Mouse (Mus musculus): ENCODE results near the gene Sox18. TPM values are rescaled to one million over a fixed set of nuclear protein-coding genes. Genes with fewer than 3 reads are reported as not detected.

The Sox18 gene
- total RNA-seq, 2 experiments from 2014 or later, result 10.5 to 12.7 TPM

- no peak for DNase-seq
Observed at GRCm38 (mm10) chr2:181680716-181681117, 9.3 kb upstream of the Sox18 start.

GRCm38 (mm10) chr2:181679951-181680715 is 8.7 kb upstream of the Sox18 start, which contains the start of gene Tcea2:
Gene Tcea2, plus strand, starts transcription at chr2:181680310.
- peak; percentile 73 for DNase-seq

GRCm38 (mm10) chr2:181678780-181679179 is 7.3 kb upstream of the Sox18 start:
- peak; percentile 76 for DNase-seq

- no peak for DNase-seq
Observed at GRCm38 (mm10) chr2:181677755-181678098, 6.3 kb upstream of the Sox18 start.

GRCm38 (mm10) chr2:181677096-181677754 is 5.8 kb upstream of the Sox18 start:
- DNase-seq, result peak; percentile 54

- no peak for DNase-seq
Observed at GRCm38 (mm10) chr2:181676424-181676823, 5.0 kb upstream of the Sox18 start.

- DNase-seq, result peak; percentile 77
Observed at GRCm38 (mm10) chr2:181675454-181675853, 4.0 kb upstream of the Sox18 start.

- DNase-seq, result no peak
Observed at GRCm38 (mm10) chr2:181674934-181675333, 3.5 kb upstream of the Sox18 start.

GRCm38 (mm10) chr2:181673501-181673900 is 2.1 kb upstream of the Sox18 start:
- no peak for DNase-seq

GRCm38 (mm10) chr2:181671984-181672383 is 544 bp upstream of the Sox18 start:
- no peak for DNase-seq

GRCm38 (mm10) chr2:181670913-181671311 is 528 bp downstream of the Sox18 start:
- DNase-seq, result no peak

GRCm38 (mm10) chr2:181670285-181670912 is 1.0 kb downstream of the Sox18 start:
- DNase-seq, result no peak

- peak; percentile 45 for DNase-seq
Observed at GRCm38 (mm10) chr2:181663298-181663630, 8.2 kb downstream of the Sox18 start.

- DNase-seq, result peak; percentile 38
Observed at GRCm38 (mm10) chr2:181662620-181663297, 8.7 kb downstream of the Sox18 start.

- peak; percentile 83 for DNase-seq
Observed at GRCm38 (mm10) chr2:181659609-181660055, 11.8 kb downstream of the Sox18 start.

GRCm38 (mm10) chr2:181658930-181659555 is 12.4 kb downstream of the Sox18 start:
- peak; percentile 49 for DNase-seq

GRCm38 (mm10) chr2:181658528-181658927 is 12.9 kb downstream of the Sox18 start:
- DNase-seq, result no peak

- DNase-seq, result no peak
Observed at GRCm38 (mm10) chr2:181657441-181657840, 14.0 kb downstream of the Sox18 start.

GRCm38 (mm10) chr2:181656734-181657133 is 14.7 kb downstream of the Sox18 start, which contains the start of gene Gm29797:
Gene Gm29797, plus strand, starts transcription at chr2:181657034.
- DNase-seq, result no peak

- DNase-seq, result no peak
Observed at GRCm38 (mm10) chr2:181653523-181653922, 17.9 kb downstream of the Sox18 start.

- DNase-seq, result no peak
Observed at GRCm38 (mm10) chr2:181653065-181653464, 18.4 kb downstream of the Sox18 start.

GRCm38 (mm10) chr2:181648926-181649325 is 22.5 kb downstream of the Sox18 start:
- no peak for DNase-seq

All from gastrocnemius, postnatal 25 days (tissue).